Mouse (Mus musculus) embryonic facial prominence, embryonic 14.5 days (tissue): ENCODE results near the gene Sesn1. TPM values are rescaled to one million over a fixed set of nuclear protein-coding genes. Genes with fewer than 3 reads are reported as not detected.
"Not testable (repeated sequence)": the region's sequence is repeated elsewhere in the genome, so short reads cannot be mapped to it uniquely, and the experiment has no call there.

Source experiments
- ATAC-seq: fragments of 200-750 bp; cut with Nextera tagmentation; 2 replicates; pipeline ENCODE4 v1.8.0; 2017; ENCODE audit warnings: low read depth, moderate number of reproducible peaks, moderate TSS enrichment
- DNase-seq: peaks from one replicate; pipeline ENCODE4 v3.0.0-alpha.2; 2015; ENCODE audit warnings: low spot score
- H3K27ac ChIP-seq: fragments of 300-500 bp; sonication (generic); replicated peaks from 2 replicates; pipeline ENCODE4 v1.5.1; 2014; ENCODE audit warnings: low read depth, mild to moderate bottlenecking, low read length, moderate library complexity
- H3K27me3 ChIP-seq: fragments of 300-500 bp; sonication (generic); replicated peaks from 2 replicates; pipeline ENCODE4 v1.6.1; 2014; ENCODE audit warnings: low read length; ENCODE audit not compliant: control insufficient read depth, insufficient read depth
- H3K36me3 ChIP-seq: fragments of 300-500 bp; sonication (generic); 2 replicates; pipeline ENCODE4 v1.6.1; 2014; ENCODE audit warnings: low read length, mixed read lengths; ENCODE audit not compliant: control insufficient read depth, insufficient read depth
- H3K4me1 ChIP-seq: fragments of 300-500 bp; sonication (generic); 2 replicates; pipeline ENCODE4 v1.6.1; 2014; ENCODE audit warnings: antibody characterized with exemption, low read length; ENCODE audit not compliant: control insufficient read depth, insufficient read depth
- H3K4me2 ChIP-seq: fragments of 300-500 bp; sonication (generic); 2 replicates; pipeline ENCODE4 v1.6.1; 2014; ENCODE audit warnings: low read depth, mild to moderate bottlenecking, low read length, moderate library complexity, mixed read lengths
- H3K4me3 ChIP-seq: fragments of 300-500 bp; sonication (generic); 2 replicates; pipeline ENCODE4 v1.5.1; 2014; ENCODE audit warnings: low read depth, mild to moderate bottlenecking, low read length
- H3K9ac ChIP-seq: fragments of 300-500 bp; sonication (generic); 2 replicates; pipeline ENCODE4 v1.6.1; 2014; ENCODE audit warnings: low read depth, mild to moderate bottlenecking, low read length, moderate library complexity, mixed read lengths
- H3K9me3 ChIP-seq: fragments of 300-500 bp; sonication (generic); 2 replicates; pipeline ENCODE4 v1.6.1; 2016; ENCODE audit warnings: low read length; ENCODE audit not compliant: control insufficient read depth
- WGBS: fragments of 180-500 bp; shearing (Covaris S2); extraction: QIAGEN DNeasy Blood & Tissue Kit; methylation state at CpG from one replicate; pipeline ENCODE4 v1.1.7; 2014; 5-methylcytosine and 5-hydroxymethylcytosine counted together
- polyA plus RNA-seq: library from polyadenylated mRNA; unstranded; fragments of >200 nt; fragmentation: Nextera tagmentation; extraction: Ambion mirVana; gene quantifications from 2 replicates; pipeline ENCODE4 v1.2.1, GENCODE M21; 2014

Gene Sesn1
- polyA plus RNA-seq, 1 experiment from 2014 or later: 52.0 TPM

DNA sequence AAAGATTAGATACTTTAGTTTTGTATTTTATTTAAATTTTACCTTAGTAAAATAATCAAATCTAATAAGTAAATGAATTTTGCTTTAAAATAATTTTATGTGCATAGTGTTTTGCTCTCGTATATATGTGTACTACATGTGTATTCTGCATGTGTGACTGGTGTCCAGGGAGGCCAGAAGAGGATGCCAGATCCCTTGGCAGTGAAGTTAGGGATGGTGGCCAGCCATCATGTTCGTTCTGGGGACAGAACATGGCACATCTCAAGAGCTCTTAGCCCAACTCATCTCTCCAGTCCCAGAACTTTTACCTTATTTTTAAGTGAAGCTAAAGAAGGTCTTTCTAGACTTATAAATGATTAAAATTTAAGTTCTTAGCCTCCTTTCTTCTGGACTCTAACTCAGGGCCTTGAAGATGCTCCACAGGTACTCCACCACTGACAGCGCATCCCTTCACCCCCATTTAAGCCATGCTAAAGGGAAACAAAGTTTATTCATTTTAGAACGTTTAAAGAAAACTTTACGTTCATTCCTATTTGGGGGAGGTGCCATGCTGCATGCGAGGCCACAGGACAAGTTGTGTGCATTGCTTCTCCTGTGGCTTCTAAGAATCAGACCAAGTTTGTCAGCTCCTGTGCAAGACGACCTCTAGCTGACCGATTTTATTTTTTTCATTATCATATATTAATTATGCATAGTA is 8.4 kb downstream of the Sesn1 start:
- H3K27me3 ChIP-seq: no peaks in the 10 kb centered on the region
- DNase-seq: no peak
- H3K9ac ChIP-seq: no peak overlapping the region
- H3K4me3 ChIP-seq: no peak overlapping the region
- H3K4me2 ChIP-seq: no peak overlapping the region
- peaks cover 10% of the 10 kb centered on the region for H3K4me1 ChIP-seq
- no peak overlapping the region for H3K27ac ChIP-seq
- WGBS: 86% methylated on average over 8 of the region's 8 CpGs
- no peaks in the 10 kb centered on the region for H3K36me3 ChIP-seq
- no peak for ATAC-seq
- H3K9me3 ChIP-seq: no peaks in the 10 kb centered on the region

DNA sequence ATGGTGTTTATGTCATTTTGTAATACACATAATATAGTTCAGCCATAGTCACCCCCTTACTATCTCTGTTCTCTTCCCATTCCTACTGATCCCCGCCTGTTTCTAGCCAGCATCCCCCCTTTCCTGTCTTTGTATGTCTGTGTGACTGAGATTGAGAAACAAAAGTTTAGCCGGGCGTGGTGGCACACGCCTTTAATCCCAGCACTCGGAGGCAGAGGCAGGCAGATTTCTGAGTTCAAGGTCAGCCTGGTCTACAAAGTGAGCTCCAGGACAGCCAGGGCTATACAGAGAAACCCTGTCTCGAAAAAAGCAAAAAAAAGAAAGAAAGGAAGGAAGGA is 9.0 kb downstream of the Sesn1 start:
- H3K4me1 ChIP-seq, ATAC-seq, DNase-seq, H3K9me3 ChIP-seq, H3K4me2 ChIP-seq, H3K4me3 ChIP-seq, H3K9ac ChIP-seq, H3K27me3 ChIP-seq, H3K27ac ChIP-seq, H3K36me3 ChIP-seq: not testable (repeated sequence)
- 92% methylated on average over 6 of the region's 6 CpGs for WGBS

DNA sequence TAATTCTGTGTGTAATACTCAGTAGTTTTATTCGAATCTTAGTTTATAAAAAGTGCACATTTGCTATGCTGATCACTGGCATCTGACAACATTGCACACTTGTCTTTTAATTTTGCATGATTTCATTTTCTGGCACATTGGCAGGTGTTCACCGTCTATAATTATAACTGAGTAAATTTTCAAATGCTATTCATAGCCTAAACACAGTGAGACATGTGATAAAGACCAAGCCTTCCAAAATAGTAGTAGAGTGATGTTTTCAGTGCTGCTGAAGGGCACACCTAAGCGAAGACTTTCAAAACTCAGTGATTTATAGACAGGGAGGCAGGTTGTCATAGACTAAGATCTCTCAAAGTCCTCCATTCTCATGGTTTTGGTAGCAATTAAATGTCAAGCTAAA is 9.6 kb downstream of the Sesn1 start:
- Histone ChIP-seq H3K4me2 (no peak overlapping the region), H3K27me3 (no peaks in the 10 kb centered on the region), H3K36me3 (no peaks in the 10 kb centered on the region), H3K27ac (no peak overlapping the region), H3K9ac (no peak overlapping the region), H3K4me3 (no peak overlapping the region), H3K4me1 (peaks cover 2% of the 10 kb centered on the region), H3K9me3 (no peaks in the 10 kb centered on the region)
- 86% methylated on average over 3 of the region's 3 CpGs for WGBS
- DNase-seq (no peak), ATAC-seq (no peak)

DNA sequence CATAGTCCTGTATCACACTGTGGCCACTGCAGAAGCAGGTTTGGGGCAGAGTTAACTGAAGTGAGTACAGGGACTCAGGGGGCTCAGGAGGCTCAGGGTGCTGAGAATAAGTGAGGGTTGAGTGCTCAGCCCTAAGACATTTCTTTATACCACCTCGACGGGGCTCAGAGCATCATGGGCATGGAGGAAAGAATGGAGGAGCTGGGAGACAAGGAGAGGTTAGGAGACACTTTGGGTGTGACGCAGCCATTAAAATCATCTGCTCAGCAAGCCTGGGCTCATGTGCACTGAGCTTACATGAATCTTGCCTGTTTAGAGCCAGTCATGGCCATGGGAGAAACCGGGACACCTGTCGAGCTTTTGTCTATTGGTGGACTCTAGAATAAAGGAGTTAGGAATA is 10.7 kb downstream of the Sesn1 start:
- no peaks in the 10 kb centered on the region for H3K27me3 ChIP-seq

DNA sequence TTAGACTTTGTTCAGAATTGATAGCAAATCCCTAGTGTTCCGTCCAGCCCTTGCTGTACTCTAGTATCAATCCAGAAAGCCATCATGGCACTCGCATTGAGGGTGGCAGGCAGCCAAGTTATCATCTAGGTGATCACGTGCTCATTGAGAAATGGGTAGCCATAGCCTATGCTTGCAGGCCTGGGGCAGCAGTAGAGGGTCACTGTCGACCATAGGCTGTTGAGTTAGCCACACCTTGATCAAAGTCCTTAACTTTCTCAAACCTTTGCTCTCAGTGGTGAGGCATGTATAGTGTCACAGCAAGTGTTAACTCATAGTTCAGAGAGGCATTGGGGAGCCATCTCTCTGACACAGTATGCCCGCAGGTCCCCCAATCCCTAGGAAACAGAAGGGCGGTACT is 11.4 kb downstream of the Sesn1 start:
- 91% methylated on average over 6 of the region's 6 CpGs for WGBS
- no peaks in the 10 kb centered on the region; the same call in 1 of the 2 replicates for H3K4me1 ChIP-seq

More for the DNA sequence above, 10.7 kb downstream of the Sesn1 start:
- no peak overlapping the region for H3K4me2 ChIP-seq
- 95% methylated on average over 5 of the region's 5 CpGs for WGBS
- no peak overlapping the region for H3K9ac ChIP-seq
- H3K4me1 ChIP-seq: no peaks in the 10 kb centered on the region; the same call in 1 of the 2 replicates
- ATAC-seq (no peak), DNase-seq (no peak)
- H3K27ac ChIP-seq: no peak overlapping the region
- no peaks in the 10 kb centered on the region for H3K36me3 ChIP-seq
- H3K4me3 ChIP-seq: no peak overlapping the region
- H3K9me3 ChIP-seq: no peaks in the 10 kb centered on the region

DNA sequence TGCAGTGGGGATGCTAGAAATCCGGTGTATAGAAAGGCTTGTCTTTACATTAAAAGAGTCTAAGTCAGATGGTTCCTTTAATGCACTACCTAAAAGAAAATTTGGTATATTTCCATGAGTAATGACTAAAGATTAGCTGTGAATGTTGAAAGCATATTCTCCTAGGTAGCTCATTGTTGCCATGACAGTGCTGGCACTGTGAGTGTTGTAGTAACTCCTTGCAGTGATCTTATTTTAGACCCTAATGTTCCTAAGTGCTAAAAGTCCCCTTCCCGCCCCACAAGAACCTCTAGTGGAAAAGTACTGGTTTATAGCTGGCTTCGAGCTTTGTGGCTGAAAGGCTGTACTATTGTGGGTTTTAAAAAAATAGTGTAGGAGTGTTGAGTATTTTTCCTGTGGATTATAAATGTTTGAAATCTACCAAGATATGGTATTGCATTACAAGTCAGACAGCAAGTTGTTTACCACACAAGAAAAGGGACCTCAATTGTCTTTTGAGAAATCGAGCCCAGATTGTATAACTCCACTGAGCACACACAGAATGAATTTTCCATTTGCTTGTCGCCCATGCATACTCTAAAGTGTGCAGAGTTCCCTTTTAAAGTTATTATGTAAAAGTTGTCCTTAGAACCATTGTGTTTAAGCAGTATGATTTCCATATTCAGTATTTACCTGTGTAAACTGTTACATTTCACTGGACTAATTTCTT is 13.0 kb downstream of the Sesn1 start:
- 69% methylated on average over 5 of the region's 5 CpGs for WGBS
- no peaks in the 10 kb centered on the region for H3K27me3 ChIP-seq

More for the DNA sequence above, 11.4 kb downstream of the Sesn1 start:
- no peak overlapping the region for H3K27ac ChIP-seq
- H3K4me2 ChIP-seq: no peak overlapping the region
- DNase-seq (no peak), ATAC-seq (no peak)
- no peaks in the 10 kb centered on the region for H3K36me3 ChIP-seq
- H3K9ac ChIP-seq: no peak overlapping the region
- H3K27me3 ChIP-seq: no peaks in the 10 kb centered on the region
- no peak overlapping the region for H3K4me3 ChIP-seq
- H3K9me3 ChIP-seq: no peaks in the 10 kb centered on the region

DNA sequence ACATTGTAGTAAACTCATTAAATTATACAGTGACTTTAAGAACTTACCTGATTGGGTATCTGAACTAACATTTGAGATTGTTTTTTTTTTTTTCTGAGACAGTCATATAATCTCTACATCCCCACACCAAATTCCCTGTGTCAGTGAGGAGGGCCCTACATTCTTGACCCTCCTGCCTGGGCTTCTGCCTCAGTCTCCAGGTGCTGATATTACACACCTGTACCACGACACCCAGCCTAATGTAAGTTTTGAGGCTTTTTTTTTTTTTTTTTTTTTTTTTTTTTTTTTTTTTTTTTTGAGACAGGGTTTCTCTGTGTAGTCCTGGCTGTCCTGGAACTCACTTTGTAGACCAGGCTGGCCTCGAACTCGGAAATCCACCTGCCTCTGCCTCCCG is 13.5 kb downstream of the Sesn1 start:
- H3K9me3 ChIP-seq, ATAC-seq, H3K4me1 ChIP-seq, H3K27ac ChIP-seq, H3K9ac ChIP-seq, H3K4me3 ChIP-seq, DNase-seq, H3K36me3 ChIP-seq, H3K4me2 ChIP-seq, H3K27me3 ChIP-seq: not testable (repeated sequence)
- WGBS: 96% methylated on average over 4 of the region's 4 CpGs

More for the DNA sequence above, 13.0 kb downstream of the Sesn1 start:
- Histone ChIP-seq H3K4me2 (no peak overlapping the region), H3K4me3 (no peak overlapping the region), H3K9ac (no peak overlapping the region), H3K9me3 (no peaks in the 10 kb centered on the region), H3K27ac (0 out of 2 replicates have a peak overlapping the region, but pooled peaks have one; percentile 33), H3K4me1 (no peaks in the 10 kb centered on the region; the same call in 1 of the 2 replicates), H3K36me3 (no peaks in the 10 kb centered on the region)
- DNase-seq: no peak
- ATAC-seq: no peak

DNA sequence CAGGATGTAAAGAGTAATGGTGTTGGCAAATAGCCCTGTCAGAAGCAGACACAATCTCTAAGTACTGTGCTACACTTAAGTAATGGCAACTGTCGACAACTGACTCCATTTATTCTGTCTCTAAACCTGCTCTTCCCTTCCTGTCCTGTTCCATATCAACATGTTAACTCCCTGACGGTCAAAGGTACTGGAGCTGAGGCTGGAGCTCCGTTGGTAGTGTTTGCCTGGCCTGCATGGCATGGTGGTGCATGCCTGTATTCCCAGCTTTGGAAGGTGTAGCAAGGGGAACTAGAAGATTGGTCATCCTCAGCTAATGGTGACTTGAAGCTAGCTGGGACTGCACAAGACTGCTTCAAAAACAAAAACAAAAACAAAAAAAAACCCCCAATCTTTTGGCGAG is 14.2 kb downstream of the Sesn1 start:
- no peak overlapping the region for H3K27ac ChIP-seq
- H3K4me3 ChIP-seq: no peak overlapping the region
- H3K27me3 ChIP-seq: no peaks in the 10 kb centered on the region
- no peak overlapping the region for H3K9ac ChIP-seq
- ATAC-seq (no peak), DNase-seq (no peak)
- H3K36me3 ChIP-seq: no peaks in the 10 kb centered on the region
- H3K4me2 ChIP-seq: no peak overlapping the region
- no peaks in the 10 kb centered on the region for H3K9me3 ChIP-seq
- WGBS: 80% methylated on average over 4 of the region's 4 CpGs
- no peaks in the 10 kb centered on the region; the same call in 1 of the 2 replicates for H3K4me1 ChIP-seq

DNA sequence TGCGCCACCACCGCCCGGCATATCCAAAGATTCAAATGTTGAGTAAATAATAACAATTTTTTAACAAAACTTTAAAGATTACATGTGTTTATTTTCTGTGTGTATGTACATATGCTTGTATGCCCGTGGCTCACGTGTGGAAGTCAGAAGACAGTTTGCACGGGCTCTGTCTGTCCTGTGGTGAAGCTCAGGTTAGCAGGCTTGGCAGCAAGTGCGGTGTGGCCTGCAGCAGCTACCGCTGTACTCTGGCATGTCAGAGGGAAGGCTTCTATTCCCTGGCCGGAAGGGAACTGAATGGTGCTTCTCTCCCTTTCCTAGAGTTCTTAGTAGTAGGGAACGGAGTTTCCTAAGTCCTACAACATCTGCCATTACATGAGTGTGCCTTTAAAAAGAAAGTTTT is 15.3 kb downstream of the Sesn1 start:
- Histone ChIP-seq H3K4me1 (no peaks in the 10 kb centered on the region; the same call in 1 of the 2 replicates), H3K9me3 (no peaks in the 10 kb centered on the region), H3K9ac (no peak overlapping the region), H3K36me3 (no peaks in the 10 kb centered on the region), H3K27me3 (no peaks in the 10 kb centered on the region), H3K4me2 (no peak overlapping the region), H3K4me3 (no peak overlapping the region), H3K27ac (no peak overlapping the region)
- WGBS: 88% methylated on average over 10 of the region's 10 CpGs
- DNase-seq (no peak), ATAC-seq (no peak)
